Mouse (Mus musculus): Measurements from ENCODE around the gene Dbp. TPM values are rescaled to one million over a fixed set of nuclear protein-coding genes. Genes with fewer than 3 reads are reported as not detected.

Gene Dbp
- total and polyA plus RNA-seq, 2 experiments, result 17.0 to 110 TPM

DNA sequence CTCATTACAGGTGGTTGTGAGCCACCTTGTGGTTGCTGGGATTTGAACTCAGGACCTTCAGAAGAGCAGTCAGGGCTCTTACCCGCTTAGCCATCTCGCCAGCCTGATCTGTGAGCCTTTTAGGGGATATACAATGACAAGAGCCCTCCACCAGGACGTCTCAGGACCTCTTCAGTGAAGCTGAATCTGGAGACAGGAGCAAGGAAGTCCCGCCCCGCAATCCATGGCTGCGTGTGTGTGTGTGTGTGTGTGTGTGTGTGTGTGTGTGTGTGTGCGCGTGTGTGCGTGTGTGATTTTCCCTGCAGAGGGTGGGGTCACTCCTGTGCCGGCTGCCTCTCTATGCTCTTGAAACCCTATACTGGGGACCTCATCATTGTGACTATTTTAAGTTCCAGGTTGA lies 34.9 kb downstream of the Dbp start:
- no peaks in the 10 kb centered on the region for H3K27me3 ChIP-seq (ENCODE audit: control insufficient read depth, insufficient read depth, low read length)
- 69% methylated on average over 10 of the region's 10 CpGs for WGBS
- H3K4me1 ChIP-seq (ENCODE audit: control insufficient read depth, insufficient read depth, low read length), result no peaks in the 10 kb centered on the region
- no peak for TF ChIP-seq CTCF (IDR thresholded peaks at IDR 0.05; ENCODE audit: low read depth, low read length)
- TF ChIP-seq POLR2A (IDR thresholded peaks at IDR 0.05; ENCODE audit: extremely low read depth, insufficient read depth, low read length), result no peak
- H3K79me2 ChIP-seq (ENCODE audit: control insufficient read depth, insufficient read depth, low read length), result no peaks in the 10 kb centered on the region
- no peak overlapping the region for H3K27ac ChIP-seq (replicated peaks; ENCODE audit: insufficient read depth, low read depth, low read length)
- no peaks in the 10 kb centered on the region for H3K36me3 ChIP-seq (ENCODE audit: control insufficient read depth, insufficient read depth, low read length)
- no peak for DNase-seq (ENCODE audit: extremely low read depth, low read depth, low spot score)
- H3K4me3 ChIP-seq (ENCODE audit: insufficient read depth, low read depth, low read length), result no peak overlapping the region
- H3K9ac ChIP-seq (ENCODE audit: low read depth, low read length), result no peak overlapping the region

DNA sequence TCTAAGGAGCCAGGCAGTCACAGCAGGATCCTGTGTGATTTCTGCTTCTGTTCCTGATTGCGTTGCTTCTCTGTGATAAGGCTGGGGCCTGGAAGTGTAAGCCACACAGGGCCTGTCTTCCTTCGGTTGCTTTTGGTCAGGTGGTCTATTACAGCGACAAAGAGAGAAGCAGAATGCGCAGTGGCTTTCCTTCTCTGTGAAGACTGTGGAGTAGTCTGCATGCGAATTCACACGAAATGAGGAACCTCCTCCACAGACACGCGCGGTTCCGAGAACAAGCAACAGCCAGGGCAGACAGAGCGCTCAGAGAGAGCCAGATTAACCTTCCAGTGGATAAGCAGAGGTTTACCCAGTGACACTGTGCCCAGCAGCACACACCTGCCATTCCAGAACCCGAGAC lies 36.4 kb downstream of the Dbp start:
- Histone ChIP-seq H3K4me1 (ENCODE audit: control insufficient read depth, insufficient read depth, low read length) (no peaks in the 10 kb centered on the region), H3K9ac (ENCODE audit: low read depth, low read length) (no peak overlapping the region), H3K27me3 (ENCODE audit: control insufficient read depth, insufficient read depth, low read length) (no peaks in the 10 kb centered on the region), H3K27ac (replicated peaks; ENCODE audit: insufficient read depth, low read depth, low read length) (no peak overlapping the region), H3K4me3 (ENCODE audit: insufficient read depth, low read depth, low read length) (no peak overlapping the region), H3K79me2 (ENCODE audit: control insufficient read depth, insufficient read depth, low read length) (no peaks in the 10 kb centered on the region), H3K36me3 (ENCODE audit: control insufficient read depth, insufficient read depth, low read length) (no peaks in the 10 kb centered on the region)
- DNase-seq (ENCODE audit: extremely low read depth, low read depth, low spot score), result no peak
- no peak for TF ChIP-seq POLR2A (IDR thresholded peaks at IDR 0.05; ENCODE audit: extremely low read depth, insufficient read depth, low read length)
- TF ChIP-seq CTCF (IDR thresholded peaks at IDR 0.05; ENCODE audit: low read depth, low read length), result no peak
- WGBS, result 81% methylated on average over 12 of the region's 12 CpGs

DNA sequence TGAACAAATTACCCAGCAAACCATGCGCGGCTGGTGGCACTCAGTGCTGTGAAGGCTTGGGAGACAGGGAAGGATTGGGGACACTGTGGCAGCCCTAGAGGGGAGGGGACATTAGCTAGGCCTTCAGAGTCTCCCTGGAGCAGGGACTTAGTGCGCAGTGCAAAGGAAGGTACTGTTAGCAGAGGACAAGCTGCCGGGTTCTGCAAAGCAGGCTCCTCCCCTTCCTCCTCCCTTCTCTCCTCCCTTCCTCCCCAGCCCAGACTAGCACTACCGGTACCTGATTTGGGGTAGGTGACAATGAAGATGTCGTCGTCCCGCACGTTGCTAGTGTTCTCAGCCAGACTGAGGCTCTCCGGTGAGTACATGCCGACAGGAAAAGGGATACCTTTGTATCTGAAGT lies 36.9 kb downstream of the Dbp start:
- Histone ChIP-seq H3K36me3 (ENCODE audit: control insufficient read depth, insufficient read depth, low read length) (no peaks in the 10 kb centered on the region), H3K27me3 (ENCODE audit: control insufficient read depth, insufficient read depth, low read length) (no peaks in the 10 kb centered on the region; the same call in 1 of the 2 replicates), H3K79me2 (ENCODE audit: control insufficient read depth, insufficient read depth, low read length) (no peaks in the 10 kb centered on the region), H3K9ac (ENCODE audit: low read depth, low read length) (no peak overlapping the region), H3K4me3 (ENCODE audit: insufficient read depth, low read depth, low read length) (no peak overlapping the region; the same call in 1 of the 2 replicates), H3K4me1 (ENCODE audit: control insufficient read depth, insufficient read depth, low read length) (no peaks in the 10 kb centered on the region), H3K27ac (replicated peaks; ENCODE audit: insufficient read depth, low read depth, low read length) (no peak overlapping the region)
- no peak for DNase-seq (ENCODE audit: extremely low read depth, low read depth, low spot score)
- 50% methylated on average over 11 of the region's 11 CpGs for WGBS
- TF ChIP-seq CTCF (IDR thresholded peaks at IDR 0.05; ENCODE audit: low read depth, low read length) (no peak), POLR2A (IDR thresholded peaks at IDR 0.05; ENCODE audit: extremely low read depth, insufficient read depth, low read length) (no peak)

DNA sequence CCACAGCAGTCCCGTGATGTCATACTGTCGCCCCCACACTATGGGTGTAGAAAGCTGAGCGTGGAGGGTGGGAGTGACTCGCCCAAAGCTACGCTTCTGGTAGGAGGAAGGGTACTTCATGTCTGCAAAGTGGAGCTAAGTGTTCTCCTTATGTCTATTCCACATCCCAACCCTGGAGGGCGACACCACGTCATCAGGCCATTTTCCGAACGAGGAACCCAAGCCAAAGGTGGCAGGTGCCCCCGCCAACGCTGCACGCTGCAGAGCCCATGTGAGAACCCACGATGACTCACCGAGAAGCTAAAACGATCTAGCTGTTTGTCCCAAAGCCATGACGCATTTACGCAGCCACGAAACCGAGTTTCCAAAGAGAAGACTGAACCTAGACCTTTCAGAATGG lies 37.5 kb downstream of the Dbp start:
- Histone ChIP-seq H3K4me3 (ENCODE audit: insufficient read depth, low read depth, low read length) (no peak overlapping the region), H3K4me1 (ENCODE audit: control insufficient read depth, insufficient read depth, low read length) (no peaks in the 10 kb centered on the region), H3K36me3 (ENCODE audit: control insufficient read depth, insufficient read depth, low read length) (no peaks in the 10 kb centered on the region), H3K27ac (replicated peaks; ENCODE audit: insufficient read depth, low read depth, low read length) (no peak overlapping the region), H3K27me3 (ENCODE audit: control insufficient read depth, insufficient read depth, low read length) (no peaks in the 10 kb centered on the region; the same call in 1 of the 2 replicates), H3K9ac (ENCODE audit: low read depth, low read length) (no peak overlapping the region), H3K79me2 (ENCODE audit: control insufficient read depth, insufficient read depth, low read length) (no peaks in the 10 kb centered on the region)
- no peak for DNase-seq (ENCODE audit: extremely low read depth, low read depth, low spot score)
- 33% methylated on average over 19 of the region's 19 CpGs for WGBS
- no peak for TF ChIP-seq CTCF (IDR thresholded peaks at IDR 0.05; ENCODE audit: low read depth, low read length)
- TF ChIP-seq POLR2A (IDR thresholded peaks at IDR 0.05; ENCODE audit: extremely low read depth, insufficient read depth, low read length), result no peak

DNA sequence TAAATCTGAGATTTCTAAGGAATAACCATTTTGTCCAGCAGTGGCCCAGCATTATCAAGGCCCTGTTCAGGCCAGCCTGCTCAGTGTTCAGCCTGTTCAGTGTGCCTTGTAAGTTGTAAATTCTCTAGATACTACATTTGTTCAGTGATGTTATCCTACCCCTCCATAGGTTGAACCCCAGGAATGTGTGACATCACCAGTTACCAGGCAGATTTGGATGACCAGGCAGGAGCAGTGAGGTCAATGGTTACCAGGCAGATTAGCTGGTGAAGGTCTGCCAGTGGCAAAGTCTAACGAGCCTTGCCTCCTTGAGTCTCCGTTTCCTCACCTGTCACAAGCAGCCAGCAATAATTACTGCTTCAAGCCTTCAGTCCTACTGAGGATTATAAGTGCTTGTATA lies 39.5 kb downstream of the Dbp start:
- no peak for TF ChIP-seq POLR2A (IDR thresholded peaks at IDR 0.05; ENCODE audit: extremely low read depth, insufficient read depth, low read length)
- TF ChIP-seq CTCF (IDR thresholded peaks at IDR 0.05; ENCODE audit: low read depth, low read length), result no peak
- Histone ChIP-seq H3K9ac (ENCODE audit: low read depth, low read length) (no peak overlapping the region), H3K27me3 (ENCODE audit: control insufficient read depth, insufficient read depth, low read length) (no peaks in the 10 kb centered on the region; the same call in 1 of the 2 replicates), H3K27ac (replicated peaks; ENCODE audit: insufficient read depth, low read depth, low read length) (no peak overlapping the region), H3K4me1 (ENCODE audit: control insufficient read depth, insufficient read depth, low read length) (no peaks in the 10 kb centered on the region), H3K36me3 (ENCODE audit: control insufficient read depth, insufficient read depth, low read length) (no peaks in the 10 kb centered on the region), H3K4me3 (ENCODE audit: insufficient read depth, low read depth, low read length) (no peak overlapping the region), H3K79me2 (ENCODE audit: control insufficient read depth, insufficient read depth, low read length) (no peaks in the 10 kb centered on the region)
- 16% methylated on average over 2 of the region's 2 CpGs for WGBS
- peak; percentile 41 for DNase-seq (ENCODE audit: extremely low read depth, low read depth, low spot score)

DNA sequence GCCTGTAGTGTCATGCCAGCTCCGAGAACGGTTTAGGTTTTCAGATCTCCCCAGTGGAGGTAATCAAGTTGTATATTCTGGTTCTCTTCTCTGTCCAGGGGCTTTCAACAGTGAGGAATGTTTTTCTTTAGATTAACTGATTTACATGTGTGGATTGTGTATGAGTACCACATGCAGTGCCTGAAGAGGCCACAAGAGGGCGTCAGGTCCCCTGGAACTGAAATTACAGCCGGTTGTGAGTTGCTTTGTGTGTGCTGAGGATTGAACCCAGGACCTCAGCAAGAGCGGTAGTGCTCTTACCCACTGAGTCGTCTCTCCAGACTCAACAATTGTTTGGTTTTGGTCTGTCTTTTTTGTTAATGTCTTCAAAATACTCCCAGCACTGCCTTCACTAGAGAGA lies 41.6 kb downstream of the Dbp start:
- TF ChIP-seq POLR2A (IDR thresholded peaks at IDR 0.05; ENCODE audit: extremely low read depth, insufficient read depth, low read length), result no peak
- peak; percentile 57; the same call in 1 of the 2 replicates for TF ChIP-seq CTCF (IDR thresholded peaks at IDR 0.05; ENCODE audit: low read depth, low read length)
- Histone ChIP-seq H3K9ac (ENCODE audit: low read depth, low read length) (no peak overlapping the region), H3K4me1 (ENCODE audit: control insufficient read depth, insufficient read depth, low read length) (no peaks in the 10 kb centered on the region), H3K36me3 (ENCODE audit: control insufficient read depth, insufficient read depth, low read length) (no peaks in the 10 kb centered on the region), H3K4me3 (ENCODE audit: insufficient read depth, low read depth, low read length) (no peak overlapping the region), H3K79me2 (ENCODE audit: control insufficient read depth, insufficient read depth, low read length) (no peaks in the 10 kb centered on the region), H3K27ac (replicated peaks; ENCODE audit: insufficient read depth, low read depth, low read length) (no peak overlapping the region), H3K27me3 (ENCODE audit: control insufficient read depth, insufficient read depth, low read length) (no peaks in the 10 kb centered on the region; the same call in none of the 2 replicates)
- 73% methylated on average over 6 of the region's 6 CpGs for WGBS
- DNase-seq (ENCODE audit: extremely low read depth, low read depth, low spot score), result no peak

Data from liver, adult 2 months (tissue).